Mouse (Mus musculus) hematopoietic multipotent progenitor cell, adult 10-12 weeks (in vitro differentiated cells): Measurements from ENCODE around the gene Ttc1. TPM values are rescaled to one million over a fixed set of nuclear protein-coding genes. Genes with fewer than 3 reads are reported as not detected.

ENCODE experiments used
- polyA plus RNA-seq: library from polyadenylated mRNA; stranded (reverse); fragments of >175 nt; gene quantifications from 2 replicates; pipeline ENCODE4 v1.2.3, GENCODE M21; 2012; ENCODE audit warnings: low replicate concordance

Ttc1 gene
- 3.0 and 14.8 TPM in 2 replicates for polyA plus RNA-seq

GRCm38 (mm10) chr11:43747233-43748226 is at the start of gene Ttc1:
Gene Ttc1 (minus strand): TSS chr11:43748008.

GRCm38 (mm10) chr11:43681472-43682414 is 66.1 kb downstream of the Ttc1 start, which contains the start of gene Pwwp2a:
Gene Pwwp2a (plus strand): TSS chr11:43681998.

Other genes with a start within 250 kb of the Ttc1 start
- 1.3 and 1.9 TPM in 2 replicates for gene Ccnjl, start 219.2 kb downstream of the Ttc1 start, polyA plus RNA-seq
- not detected in 2 replicates for gene 4933415A04Rik, start 161.0 kb downstream of the Ttc1 start, polyA plus RNA-seq
- gene Fabp6, start 146.5 kb downstream of the Ttc1 start, polyA plus RNA-seq: not detected in 2 replicates
- gene Pwwp2a, start 66.0 kb downstream of the Ttc1 start, polyA plus RNA-seq: 8.2 and 12.1 TPM in 2 replicates
- gene Adra1b, start 153.2 kb upstream of the Ttc1 start, polyA plus RNA-seq: 0.09 and 0.16 TPM in 2 replicates